Mouse (Mus musculus): ENCODE results near the gene Pou2f1.

Pou2f1 gene

DNA sequence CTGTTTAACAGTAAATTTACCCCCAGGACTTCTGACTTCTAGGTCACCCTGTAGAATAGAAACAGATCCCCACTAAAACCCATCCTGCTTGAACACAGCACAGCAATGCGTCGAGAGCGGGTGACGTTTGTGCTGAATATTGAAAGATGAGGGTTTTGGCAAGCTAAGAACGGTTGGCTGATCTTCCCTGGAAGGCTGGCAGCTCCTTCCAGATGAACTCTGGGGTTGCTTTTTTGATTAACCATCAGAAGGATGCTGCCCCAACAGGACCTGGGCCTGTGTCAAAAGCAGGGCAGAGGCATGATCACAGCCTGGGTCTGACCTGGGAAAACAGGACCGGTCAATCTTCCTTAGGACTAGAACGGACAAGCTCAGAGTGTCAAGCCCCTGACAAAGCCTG is 160.3 kb downstream of the Pou2f1 start:
- DNase-seq, result no peak

DNA sequence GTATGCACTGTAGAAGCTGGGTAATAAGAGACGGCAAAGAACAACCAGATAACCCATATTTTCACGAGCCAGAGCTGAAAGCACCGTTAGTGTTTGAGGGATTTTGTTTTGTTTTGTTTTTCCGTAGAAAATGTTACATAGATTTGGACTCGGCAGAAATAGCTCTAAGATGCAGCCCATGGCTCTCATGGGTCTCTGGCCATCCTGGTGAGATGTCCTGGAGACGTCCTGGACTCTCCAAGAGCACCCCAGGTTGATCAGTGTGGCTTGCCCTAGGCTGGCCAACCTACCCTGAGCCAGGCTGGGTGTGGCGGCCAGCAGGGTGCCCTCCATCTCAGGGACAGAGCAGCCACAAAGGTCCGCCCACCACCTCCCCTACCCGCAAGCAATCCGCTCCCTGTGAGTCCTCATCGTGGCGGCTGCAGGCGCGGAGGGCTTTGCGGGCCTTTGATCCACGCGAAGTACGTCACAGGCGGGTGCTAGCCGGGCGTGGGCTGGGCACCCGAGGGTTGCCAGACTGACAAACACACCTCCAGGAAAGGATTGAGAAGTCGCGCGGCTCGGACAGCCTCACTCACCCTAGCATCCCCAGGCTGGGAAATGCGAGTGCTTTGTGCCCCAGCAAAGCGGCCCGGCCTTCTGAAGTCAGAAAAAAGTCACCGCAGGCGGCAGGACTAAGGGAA is 161.8 kb downstream of the Pou2f1 start:
- DNase-seq, result no peak

DNA sequence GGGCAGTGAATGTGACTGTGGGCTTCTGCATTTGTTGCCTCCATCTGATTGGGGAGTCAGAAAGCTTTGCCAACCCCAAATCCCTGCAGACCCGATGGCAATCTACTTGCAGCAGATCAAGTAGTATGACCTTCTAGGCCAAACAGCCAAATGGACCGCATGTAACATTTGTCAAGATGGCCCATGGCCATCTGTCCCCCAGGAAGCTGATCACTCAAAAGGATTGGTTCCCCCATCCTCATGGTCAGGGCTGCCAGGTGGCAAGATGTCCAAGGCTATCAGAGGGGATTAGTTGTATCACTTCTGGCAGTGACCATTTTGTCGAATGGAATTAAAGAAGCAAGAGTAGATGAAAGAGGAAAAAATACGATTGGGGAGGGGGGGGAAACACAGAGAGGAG is 163.3 kb downstream of the Pou2f1 start:
- no peak for DNase-seq

DNA sequence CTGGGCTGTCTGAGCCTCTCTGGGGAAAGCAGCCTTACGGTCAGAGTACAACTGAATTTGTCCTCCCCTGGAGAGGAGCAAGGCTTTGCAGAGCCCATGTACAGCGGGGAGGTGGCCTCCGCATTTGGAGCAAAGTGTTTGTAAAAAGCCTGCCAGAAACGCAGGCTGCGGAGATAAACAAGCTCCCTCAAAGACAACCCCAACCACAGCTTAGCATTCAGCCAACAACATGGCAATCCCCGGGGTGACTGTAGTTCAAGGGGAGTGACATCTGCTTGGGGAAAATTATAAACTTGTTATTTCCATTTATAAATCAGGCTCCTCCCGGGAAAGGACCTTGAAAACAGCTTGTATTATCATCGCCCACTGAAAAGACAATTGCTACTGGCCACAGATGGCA is 164.9 kb downstream of the Pou2f1 start:
- DNase-seq, result no peak

DNA sequence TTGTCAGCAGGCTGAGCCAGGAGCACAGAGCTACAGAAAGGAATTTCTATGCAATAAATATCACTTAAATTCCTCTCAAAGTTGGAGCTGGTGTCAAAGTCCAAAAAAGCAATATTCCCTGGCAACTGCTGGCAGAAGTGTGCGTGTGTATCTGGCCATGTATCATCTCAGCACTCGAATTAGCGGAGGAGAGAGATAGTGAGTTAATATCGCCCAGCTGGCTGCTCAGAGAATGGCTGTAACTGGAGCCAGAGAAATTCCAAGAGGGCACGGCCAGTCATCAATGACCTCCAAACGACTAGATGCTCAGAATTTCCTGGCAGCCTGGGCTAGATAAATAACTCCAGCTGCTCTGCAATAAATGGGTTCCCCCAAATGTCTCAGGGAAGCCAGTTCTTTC is 166.0 kb downstream of the Pou2f1 start:
- no peak for DNase-seq

DNA sequence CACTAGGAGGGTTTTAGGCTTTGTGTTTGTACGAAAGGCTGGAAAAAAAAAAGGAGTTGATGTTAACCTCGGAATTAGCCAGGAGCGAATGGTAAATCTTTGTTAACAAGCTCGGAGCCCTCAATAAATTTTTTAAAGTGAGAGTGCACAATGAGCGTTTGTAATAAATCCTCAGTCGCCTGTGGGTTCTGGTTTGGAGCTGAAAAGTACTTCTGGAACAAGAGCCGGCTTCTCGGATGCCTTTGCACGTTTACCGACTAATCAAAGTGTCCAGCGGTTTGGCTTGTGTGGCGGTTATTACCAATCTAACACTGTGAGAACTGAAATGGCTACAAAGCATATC is 167.9 kb downstream of the Pou2f1 start:
- no peak for DNase-seq

DNA sequence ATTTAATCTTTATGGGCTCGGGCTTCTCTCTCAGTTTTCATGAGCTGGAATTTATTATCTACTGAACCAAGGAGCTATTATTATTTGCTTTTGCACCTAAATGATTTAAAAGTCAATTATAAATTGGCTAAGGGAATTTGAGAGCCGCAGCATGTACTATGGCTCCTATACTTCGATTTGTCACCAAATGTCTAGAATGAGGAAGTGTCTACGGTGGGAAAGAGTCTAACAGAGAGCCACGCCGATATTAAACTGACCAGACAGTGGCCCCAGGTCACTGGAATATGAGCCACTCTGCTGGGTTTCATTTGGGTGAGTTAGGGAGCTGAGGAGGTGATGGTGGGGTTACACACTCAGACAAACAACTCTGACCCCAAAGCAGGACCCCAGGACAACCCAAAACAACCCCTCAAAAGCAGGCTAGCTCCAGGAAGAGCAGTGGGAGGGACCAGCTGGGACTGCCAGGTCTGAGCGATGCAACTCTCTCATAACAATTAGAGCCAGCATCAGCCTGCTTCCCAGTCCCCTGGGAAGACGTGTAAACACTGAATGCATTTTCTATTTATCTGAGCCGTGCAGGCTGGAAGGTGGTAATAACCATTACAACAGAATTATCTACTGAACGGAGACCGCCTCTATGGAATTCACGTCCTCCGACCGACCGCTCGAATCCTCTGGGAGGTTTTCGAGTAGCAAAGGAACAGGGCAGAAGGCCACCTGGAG is 168.4 kb downstream of the Pou2f1 start:
- DNase-seq, result no peak

DNA sequence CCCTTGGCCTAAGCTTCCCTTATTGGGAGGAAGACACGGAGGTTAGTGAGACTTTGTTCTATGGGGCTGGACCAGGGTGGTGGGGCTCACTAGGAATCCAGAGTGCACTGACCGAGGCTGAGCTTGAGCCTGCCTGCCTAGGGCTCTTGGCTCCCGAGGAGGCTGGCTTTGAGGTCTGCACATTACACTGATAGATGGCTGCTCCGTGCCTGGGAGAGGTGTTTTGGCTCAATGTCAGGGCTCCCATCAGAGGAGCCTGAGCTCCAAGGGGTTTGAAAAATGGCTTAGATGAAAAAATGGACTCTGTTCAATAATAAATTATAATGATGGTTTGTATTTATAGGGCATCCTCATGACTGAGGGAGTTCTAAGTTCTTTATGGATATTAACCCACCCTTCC is 169.2 kb downstream of the Pou2f1 start:
- no peak for DNase-seq

DNA sequence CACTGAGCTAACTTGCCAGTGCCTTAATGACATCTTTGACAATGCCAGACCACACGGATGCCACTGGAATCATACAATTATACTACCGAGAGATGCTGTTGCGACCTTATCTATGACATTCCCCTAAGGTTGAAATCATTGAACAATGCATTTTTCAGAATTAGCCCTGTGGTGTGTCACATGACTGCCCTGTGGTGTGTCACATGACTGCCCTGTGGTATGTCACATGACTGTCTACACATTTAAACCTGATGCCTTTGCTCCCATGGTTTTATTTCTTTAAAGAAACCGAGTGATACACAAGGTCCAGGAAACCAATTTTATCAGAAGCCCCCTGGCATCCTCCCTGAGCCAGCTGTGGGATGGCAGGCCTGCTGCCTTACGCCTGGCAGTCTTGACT is 172.6 kb downstream of the Pou2f1 start:
- DNase-seq, result no peak

DNA sequence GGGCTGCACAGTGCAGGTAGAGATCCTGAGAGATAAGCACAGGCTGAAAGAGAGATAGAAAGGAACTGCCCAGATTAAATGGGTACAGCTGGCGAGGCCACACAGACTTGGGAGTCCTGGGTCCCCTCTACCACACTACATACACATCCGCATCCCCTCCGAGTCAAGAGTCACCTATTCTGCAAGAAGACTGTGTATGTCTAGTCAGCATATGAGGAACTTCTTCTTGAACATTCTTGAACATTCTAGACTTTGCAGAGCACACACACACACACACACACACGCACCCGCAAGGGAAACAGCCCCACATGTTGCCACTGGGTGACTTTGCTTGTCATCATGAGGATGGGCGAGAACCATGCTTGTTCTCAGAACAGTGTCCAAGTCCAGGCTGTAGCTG is 173.9 kb downstream of the Pou2f1 start:
- no peak for DNase-seq

DNA sequence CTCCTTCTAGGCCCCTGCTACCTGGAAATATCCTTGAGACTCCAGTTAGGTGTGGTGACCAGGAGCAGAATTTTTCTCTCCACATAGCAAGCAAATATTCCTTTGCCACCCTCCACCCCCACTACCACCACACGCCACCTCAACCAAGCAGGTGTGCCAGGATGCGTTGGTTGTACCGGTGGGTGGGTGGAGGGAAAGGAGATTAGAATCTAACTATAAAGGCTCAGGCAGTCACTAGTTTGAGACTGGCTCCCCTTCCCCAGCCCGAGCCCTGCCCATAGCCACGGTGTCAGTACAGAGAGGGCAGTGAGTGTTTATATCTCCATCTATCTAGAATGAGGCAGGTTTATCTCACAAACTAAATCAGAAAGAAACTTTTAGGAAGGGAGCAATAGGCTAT is 174.3 kb downstream of the Pou2f1 start:
- no peak for DNase-seq

DNA sequence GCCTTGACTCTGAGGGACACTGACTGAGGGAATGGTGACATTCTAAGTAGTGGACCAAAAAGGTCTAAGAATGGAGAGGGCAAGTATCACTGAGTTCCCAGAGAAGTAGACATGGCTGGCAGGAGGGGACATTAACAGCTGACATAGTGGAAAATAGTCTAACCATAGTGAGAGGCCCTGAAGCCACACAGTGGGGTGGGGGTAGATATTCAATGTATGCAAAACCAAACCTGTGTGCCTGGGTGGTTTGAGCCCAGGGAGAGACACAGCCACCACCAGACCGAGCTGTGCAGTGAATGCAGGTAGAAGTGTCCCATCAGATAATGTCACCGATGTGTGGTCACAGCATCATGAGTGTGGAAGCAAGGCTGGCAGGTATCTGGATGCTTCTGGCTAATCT is 180.4 kb downstream of the Pou2f1 start:
- no peak for DNase-seq

DNA sequence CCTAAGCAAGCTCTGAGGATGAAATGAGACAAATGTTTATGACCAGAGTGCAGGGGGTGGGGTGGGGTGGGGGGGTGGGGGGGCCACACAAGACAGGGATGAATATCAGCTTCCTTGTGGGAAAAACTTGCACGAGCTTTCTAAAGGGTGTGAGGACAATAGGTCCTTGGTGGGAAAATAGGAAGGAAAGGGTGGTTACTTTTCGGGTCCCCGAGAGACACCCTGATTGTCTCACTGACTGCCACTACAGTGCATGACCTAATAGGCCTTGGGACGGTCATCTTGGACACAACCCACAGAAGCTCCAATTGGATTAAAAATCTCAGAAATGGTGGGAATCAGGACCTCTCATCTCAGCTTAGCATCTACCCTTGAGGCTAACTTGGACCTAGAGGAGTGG is 183.3 kb downstream of the Pou2f1 start:
- no peak for DNase-seq

DNA sequence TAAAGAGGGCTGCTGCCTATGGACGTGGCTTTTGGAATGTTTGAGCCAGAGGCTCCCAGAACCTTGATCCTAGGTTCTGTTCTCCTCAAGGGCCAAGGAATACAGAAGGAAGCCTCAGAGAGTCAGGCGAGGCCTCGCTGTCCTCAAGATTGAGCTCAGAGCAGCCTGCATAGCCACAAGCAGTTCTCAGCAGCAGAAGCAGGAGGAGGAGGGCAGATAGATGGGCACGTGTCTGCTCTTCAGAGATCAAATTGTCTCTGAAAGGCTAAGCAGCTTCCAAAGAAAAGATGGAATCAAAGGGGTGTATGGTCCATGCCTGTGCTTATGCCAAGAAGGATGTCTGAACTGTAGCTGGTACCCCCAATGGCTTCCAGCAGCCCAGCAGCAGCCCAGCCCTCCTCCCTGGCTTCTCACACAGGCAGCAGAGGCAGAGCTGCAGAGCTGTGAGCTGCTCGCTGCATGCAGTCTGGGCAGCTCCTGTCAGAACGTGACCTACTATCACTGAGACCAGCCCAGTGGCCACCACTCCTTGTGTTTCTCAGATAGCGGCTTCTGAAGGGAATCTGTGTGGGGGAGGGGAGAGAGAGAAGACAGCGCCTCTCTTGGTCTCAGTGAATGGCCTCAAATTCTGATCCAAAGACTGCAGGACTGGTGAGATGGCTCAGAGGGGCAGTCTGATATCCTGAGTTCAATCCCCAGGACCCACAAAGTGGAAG is 184.2 kb downstream of the Pou2f1 start:
- no peak for DNase-seq

DNA sequence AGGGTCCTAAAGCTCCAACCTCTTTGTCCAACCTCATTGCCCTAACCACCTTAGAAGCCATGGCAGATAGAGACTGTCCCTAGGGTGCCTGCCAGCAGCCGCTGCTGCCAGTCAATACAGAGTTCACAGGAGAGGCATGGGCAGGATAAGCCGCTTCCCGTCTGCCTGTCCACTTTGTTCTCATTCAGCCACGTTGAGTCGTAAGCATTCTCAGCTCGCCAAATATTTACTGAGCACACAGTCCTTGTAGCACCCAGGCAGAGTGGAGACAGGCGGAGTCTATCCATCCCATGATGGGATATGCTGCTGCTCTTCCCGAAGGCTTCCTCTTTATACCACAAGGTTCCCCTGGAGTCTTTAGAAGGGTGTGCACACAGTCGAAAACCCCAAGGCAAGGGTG is 185.2 kb downstream of the Pou2f1 start:
- DNase-seq, result no peak

DNA sequence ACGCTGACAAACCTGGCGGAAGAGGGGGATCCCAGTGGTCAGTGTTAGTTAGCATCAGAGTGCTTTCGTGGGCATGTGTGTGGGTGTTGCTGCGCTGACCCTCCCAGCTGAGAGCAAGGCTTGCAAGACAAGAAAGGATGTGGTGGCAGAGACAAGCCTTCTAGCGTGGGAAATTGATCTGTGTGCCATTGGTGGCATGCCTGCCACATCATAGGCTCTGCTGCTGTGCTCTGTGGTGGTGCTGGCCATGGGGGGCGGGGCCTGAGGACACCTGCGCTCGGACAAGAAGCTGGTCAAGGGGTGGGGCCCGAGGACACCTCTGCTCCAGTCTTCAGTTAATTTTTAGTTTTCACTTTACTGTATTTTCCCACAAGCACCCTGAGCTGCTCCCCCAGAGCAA is 186.1 kb downstream of the Pou2f1 start:
- DNase-seq, result no peak

Data from kidney, adult 9 months (tissue).